Mouse (Mus musculus): Measurements from ENCODE around the gene Zc3h7b.
"Not testable (repeated sequence)": the region's sequence is repeated elsewhere in the genome, so short reads cannot be mapped to it uniquely, and the experiment has no call there.

Gene Zc3h7b

DNA sequence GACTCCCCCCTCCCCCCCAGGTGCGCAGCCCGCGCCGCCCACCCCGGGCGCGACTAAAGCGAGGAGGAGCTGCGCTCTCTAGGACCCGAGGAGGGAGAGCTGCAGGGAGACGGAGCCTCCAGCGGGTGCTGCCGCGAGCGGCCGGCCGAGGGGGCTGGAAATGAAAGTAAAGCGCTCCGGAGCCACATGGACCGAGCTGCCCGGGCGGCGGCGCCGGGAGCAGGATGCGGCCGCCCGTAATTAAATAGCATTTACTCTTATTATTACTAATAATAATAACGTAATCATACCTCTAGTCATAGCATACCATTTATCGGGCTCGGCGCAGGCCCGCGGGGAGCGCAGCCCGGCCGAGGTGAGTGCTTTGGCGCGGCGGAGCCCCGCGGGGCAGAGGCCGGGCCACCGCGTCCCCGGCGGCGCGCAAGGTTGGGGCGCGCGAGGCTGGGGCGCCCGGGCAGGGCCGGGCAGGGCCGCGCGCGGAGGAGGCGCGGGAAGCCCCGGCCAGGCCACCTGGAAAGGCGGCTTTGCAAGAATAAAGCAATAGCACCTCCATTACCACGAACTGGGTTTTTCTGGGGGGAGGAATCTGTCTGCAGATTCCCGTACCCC, at the start of gene Zc3h7b, which contains the start of gene Rangap1:
Gene Zc3h7b (plus strand): TSS at position 66 of the 609 bp plus-strand sequence.
Gene Rangap1 (minus strand): TSS at position 539 of the 609 bp plus-strand sequence.
- DNase-seq = peak; percentile 85

GRCm38 (mm10) chr15:81697175-81697574, 47.7 kb upstream of the Zc3h7b start, which contains the start of gene Chadl:
Gene Chadl, minus strand, starts transcription at chr15:81697287.
- DNase-seq = no peak

DNA sequence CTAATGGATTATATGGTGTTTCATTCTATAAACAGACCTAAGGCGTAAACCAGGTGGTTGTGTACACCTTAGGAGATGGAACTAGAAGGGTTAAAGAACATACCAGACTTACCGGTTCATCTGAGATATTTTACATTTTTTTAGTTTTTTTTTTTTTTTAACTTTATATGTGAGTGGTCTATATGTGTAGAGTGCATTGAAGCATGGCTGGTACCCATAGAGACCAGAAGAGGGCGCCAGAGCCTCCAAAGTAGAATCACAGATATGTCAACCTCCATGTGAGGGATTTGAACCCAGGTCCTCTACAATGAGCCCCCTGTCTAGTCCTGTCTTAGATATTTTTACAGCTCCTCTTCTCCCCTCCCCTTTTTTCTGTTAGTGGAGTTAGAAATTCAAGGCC, 47.0 kb upstream of the Zc3h7b start:
- peak; percentile 33 for DNase-seq

- no peak for DNase-seq
Measured at GRCm38 (mm10) chr15:81698532-81698931, 46.3 kb upstream of the Zc3h7b start.

- no peak for DNase-seq
Measured at GRCm38 (mm10) chr15:81700161-81700560, 44.7 kb upstream of the Zc3h7b start.

- peak; percentile 78 for DNase-seq
Measured at GRCm38 (mm10) chr15:81700601-81701000, 44.3 kb upstream of the Zc3h7b start.

- not testable (repeated sequence) for DNase-seq
Measured at GRCm38 (mm10) chr15:81701350-81701749, 43.5 kb upstream of the Zc3h7b start.

DNA sequence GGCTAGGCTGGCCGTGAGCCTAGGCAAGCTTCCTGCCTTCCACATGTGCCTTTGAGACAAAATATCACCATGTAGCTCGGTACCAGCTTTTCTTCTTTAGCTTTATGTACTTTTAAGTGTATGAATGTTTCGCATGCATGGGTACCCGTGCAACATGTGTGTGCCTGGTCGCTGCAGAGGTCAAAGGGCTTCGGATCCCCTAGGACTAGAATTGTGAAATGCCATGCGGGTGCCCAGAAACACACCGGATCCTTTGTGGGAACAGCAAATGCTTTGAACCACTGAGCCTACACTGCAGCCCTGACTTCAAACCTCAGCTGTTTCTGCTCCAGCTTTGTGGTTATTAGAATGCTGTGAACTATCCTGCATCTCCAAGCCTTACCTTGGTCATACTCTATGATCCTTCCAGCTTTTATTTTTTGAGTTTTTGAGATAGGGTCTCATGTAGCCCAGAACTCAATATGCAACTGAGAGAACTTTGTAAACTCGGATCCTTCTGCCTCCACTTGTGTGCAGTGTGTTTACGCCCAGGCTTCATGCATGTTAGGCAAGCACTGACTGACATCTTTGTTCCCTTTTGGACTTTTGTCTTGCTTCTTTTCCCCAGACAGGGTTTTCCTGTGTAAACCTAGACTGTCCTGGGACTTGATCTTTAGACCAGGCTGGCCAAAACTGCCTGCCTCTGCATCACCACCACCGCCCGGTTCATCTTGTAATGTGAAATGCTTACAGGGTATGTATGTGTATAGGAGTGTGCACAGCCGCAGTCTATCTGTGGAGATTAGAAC, 42.4 kb upstream of the Zc3h7b start:
- DNase-seq = no peak

- DNase-seq = no peak
Measured at GRCm38 (mm10) chr15:81703094-81703489, 41.8 kb upstream of the Zc3h7b start.

DNA sequence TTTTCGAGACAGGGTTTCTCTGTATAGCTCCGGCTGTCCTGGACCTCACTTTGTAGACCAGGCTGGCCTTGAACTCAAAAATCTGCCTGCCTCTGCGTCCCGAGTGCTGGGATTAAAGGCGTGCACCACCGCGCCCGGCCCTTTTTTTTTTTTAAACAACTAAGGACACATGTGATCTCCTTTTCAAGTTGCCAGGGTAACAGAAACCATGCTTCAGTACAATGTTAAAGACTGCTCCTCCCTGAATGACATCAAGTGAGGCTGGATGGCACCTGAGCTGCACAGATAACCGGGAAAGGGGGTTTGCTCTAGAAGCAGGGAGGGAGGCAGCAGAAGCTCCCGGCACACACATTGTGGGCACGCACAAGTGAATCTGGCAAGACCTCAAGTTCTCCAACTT, 35.9 kb upstream of the Zc3h7b start:
- no peak for DNase-seq

DNA sequence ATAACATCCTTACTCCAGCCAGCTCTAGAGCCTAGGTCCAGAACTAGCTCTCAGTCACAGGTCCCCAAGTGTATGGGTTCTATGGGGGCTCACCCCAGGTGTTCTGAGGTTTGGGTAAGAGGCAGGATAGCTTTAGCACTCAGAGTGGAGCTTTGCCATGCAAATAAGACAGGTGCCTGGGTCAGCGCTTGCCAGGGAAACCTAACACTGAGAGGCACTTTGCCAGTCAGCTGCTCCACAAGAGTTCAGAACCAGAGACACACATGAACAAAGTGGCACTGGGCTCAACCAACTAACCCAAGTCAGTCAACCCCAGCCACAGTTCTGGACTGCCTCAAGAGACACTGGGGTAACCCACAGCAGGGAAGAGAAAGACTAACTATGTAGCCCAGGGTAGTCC, 35.2 kb upstream of the Zc3h7b start:
- no peak for DNase-seq

DNA sequence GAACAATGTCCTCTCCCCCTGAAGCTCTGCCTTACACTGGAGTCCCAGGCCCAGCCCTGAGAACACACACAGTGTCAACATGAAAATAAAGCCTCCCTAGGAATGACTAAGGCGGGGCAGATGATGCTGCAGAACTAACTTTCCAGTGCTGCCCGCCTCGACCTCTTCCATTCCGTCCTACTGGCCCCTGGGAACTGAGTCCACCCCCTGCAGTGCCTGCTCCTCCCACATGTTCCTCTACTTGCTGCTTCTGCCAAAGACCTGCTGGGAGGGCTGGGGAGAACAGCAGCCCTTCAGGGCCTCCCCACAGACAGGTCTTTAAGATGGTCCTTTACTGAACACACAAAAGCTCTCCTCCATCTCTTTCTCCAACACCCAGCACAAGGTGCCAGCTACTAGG, 34.1 kb upstream of the Zc3h7b start:
- no peak for DNase-seq

GRCm38 (mm10) chr15:81713742-81714141, 31.1 kb upstream of the Zc3h7b start:
- DNase-seq = no peak

DNA sequence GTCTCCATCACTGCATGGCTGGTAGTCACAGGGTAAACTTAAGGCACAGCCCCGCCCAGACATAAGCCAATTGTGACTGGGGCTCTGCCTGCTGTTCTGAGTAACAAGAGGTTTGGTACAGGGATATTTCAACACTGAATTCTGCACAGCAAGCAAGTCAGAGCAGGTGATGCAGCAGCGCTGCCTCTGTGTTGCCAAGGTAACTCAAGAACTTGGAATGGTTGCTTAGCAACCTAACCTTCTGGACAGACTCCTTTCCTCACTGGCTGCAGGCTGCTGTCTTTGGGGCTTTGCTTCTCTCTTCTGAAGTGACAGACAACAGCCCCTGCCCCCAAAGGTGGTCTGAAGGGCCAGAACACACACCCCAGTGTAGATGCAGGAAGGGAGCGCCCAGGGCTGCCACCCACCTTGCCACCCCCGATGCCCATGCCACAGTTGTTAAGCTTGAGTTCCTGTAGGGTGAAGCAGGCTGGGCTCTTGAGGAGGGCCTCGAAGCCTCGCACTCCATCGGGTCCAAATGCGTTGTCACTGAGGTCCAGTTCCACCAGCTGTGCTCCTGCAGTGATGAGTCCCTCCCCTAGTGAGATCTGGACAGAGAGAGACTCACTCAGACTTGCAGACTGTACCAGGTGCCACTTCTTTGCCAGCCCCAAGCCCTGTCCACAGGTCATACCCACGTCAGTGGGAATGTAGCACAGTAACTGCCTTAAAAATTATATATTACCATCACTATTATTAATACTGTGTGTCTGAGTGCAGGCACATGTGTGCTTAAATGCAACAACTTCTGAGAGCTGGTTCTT, 26.3 kb upstream of the Zc3h7b start:
- DNase-seq = no peak

GRCm38 (mm10) chr15:81719139-81719531, 25.7 kb upstream of the Zc3h7b start:
- no peak for DNase-seq

- no peak for DNase-seq
Measured at GRCm38 (mm10) chr15:81722361-81722760, 22.5 kb upstream of the Zc3h7b start.

GRCm38 (mm10) chr15:81723653-81724052, 21.2 kb upstream of the Zc3h7b start:
- DNase-seq = no peak

- no peak for DNase-seq
Measured at GRCm38 (mm10) chr15:81725965-81726364, 18.9 kb upstream of the Zc3h7b start.

- peak; percentile 46 for DNase-seq
Measured at GRCm38 (mm10) chr15:81729241-81729791, 15.5 kb upstream of the Zc3h7b start.

GRCm38 (mm10) chr15:81729792-81730635, 14.8 kb upstream of the Zc3h7b start:
- DNase-seq = peak; percentile 99

GRCm38 (mm10) chr15:81735075-81735474, 9.8 kb upstream of the Zc3h7b start:
- DNase-seq = no peak

- no peak for DNase-seq
Measured at GRCm38 (mm10) chr15:81739296-81739695, 5.6 kb upstream of the Zc3h7b start.

Measured in kidney, postnatal 14 days (tissue).